Mouse (Mus musculus) gastrocnemius, postnatal 25 days (tissue): ENCODE results near the gene Gm20075. TPM values are rescaled to one million over a fixed set of nuclear protein-coding genes. Genes with fewer than 3 reads are reported as not detected.
"Not testable (repeated sequence)": the region's sequence is repeated elsewhere in the genome, so short reads cannot be mapped to it uniquely, and the experiment has no call there.

Source experiments
- DNase-seq: peaks from one replicate; pipeline ENCODE4 v3.0.0; 2022
- long read RNA-seq, 2 experiments: library from polyadenylated mRNA; stranded (forward); transcript quantifications; one replicate each; pipeline ENCODE4 v2.0.0; 2021
- total RNA-seq, 2 experiments: library from RNA; stranded (reverse); gene quantifications; 1 replicate in 1 of 2; 2 replicates in 1 of 2; pipeline ENCODE4 v1.2.3; 2021

Gene Gm20075
- 1 to 10 TPM; 7.3 to 9.2 TPM for total RNA-seq
- long read RNA-seq, experiment 1, transcript Gm20075-201 (1 exons, 2,161 nt), result major isoform, 5 of 5 reads
- long read RNA-seq, experiment 1, partial matches to known transcripts, result 0 of 5 reads
- long read RNA-seq, experiment 1, other reads (novel, unspliced or antisense), result 0 of 5 reads
- long read RNA-seq, experiment 2, partial matches to known transcripts, result 0 of 2 reads
- long read RNA-seq, experiment 2, other reads (novel, unspliced or antisense), result 0 of 2 reads

- not testable (repeated sequence) for DNase-seq
Measured at GRCm38 (mm10) chr13:96081276-96081675, at the start of gene Gm20075. Gene Gm20075, minus strand, starts transcription at chr13:96081376.

GRCm38 (mm10) chr13:96129081-96129480, 47.9 kb upstream of the Gm20075 start:
- no peak for DNase-seq

- no peak for DNase-seq
Measured at GRCm38 (mm10) chr13:96126669-96127068, 45.5 kb upstream of the Gm20075 start.

GRCm38 (mm10) chr13:96125011-96125410, 43.8 kb upstream of the Gm20075 start:
- DNase-seq, result no peak

- no peak for DNase-seq
Measured at GRCm38 (mm10) chr13:96112711-96113110, 31.5 kb upstream of the Gm20075 start.

DNA sequence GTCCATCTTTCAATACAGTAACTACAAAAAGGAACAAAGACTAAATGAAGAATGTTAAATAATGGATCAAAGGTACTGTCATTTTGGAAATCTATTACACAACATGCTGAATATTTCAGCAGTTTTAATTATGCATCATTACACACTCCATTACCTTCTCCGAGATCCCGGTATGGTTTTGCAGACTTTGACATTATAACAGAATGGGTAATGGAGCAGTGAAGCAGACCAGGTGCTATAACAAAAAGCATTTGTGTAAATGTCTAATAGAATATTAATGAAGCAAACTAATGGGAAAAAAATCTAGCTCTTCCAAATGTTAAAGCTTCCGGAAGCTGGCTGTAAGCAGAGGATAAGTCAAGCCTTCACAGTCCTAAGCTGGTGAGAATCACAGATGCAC, 29.6 kb upstream of the Gm20075 start:
- DNase-seq, result no peak

GRCm38 (mm10) chr13:96106367-96106766, 25.2 kb upstream of the Gm20075 start:
- DNase-seq, result no peak

DNA sequence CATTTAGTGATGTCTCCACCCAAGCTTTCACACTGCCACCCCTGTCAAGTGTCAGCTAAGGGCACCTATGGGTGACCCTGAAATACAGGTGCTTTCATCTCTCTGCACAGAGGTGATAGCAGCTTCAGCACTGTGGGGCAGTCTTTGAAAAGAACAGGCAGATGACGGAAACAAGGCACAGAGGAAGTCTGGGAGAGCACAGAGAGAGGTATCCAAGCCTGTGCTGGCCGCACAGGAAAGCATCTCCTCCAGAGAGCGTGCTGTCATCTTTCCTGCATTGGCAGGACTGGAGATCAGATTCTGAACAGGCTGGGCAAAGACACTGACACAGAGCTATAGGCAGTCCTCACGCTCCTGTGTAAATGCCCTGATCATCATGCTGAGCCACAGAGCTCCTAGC, 9.8 kb upstream of the Gm20075 start:
- no peak for DNase-seq

GRCm38 (mm10) chr13:96085581-96086302, 4.6 kb upstream of the Gm20075 start:
- DNase-seq, result no peak

DNA sequence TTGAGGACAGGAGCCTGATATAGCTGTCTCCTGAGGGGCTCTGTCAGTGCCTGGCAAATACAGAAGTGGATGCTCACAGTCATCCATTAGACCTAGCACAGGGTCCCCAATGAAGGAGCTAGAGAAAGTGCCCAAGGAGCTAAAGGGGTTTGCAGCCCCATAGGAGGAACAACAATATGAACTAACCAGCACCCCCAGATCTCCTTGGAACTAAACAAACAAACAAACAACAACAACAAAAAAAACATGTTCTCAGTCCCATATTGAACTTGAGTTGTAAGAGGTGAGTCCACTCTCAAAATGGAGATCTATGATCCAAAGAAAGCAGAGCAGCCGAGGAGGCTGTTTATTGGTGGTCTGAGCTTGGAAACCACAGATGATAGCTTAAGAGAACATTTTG, 578 bp upstream of the Gm20075 start, which contains the start of gene Gm17190:
Gene Gm17190 (plus strand): TSS at position 301 of the 400 bp plus-strand sequence.
- not testable (repeated sequence) for DNase-seq

DNA sequence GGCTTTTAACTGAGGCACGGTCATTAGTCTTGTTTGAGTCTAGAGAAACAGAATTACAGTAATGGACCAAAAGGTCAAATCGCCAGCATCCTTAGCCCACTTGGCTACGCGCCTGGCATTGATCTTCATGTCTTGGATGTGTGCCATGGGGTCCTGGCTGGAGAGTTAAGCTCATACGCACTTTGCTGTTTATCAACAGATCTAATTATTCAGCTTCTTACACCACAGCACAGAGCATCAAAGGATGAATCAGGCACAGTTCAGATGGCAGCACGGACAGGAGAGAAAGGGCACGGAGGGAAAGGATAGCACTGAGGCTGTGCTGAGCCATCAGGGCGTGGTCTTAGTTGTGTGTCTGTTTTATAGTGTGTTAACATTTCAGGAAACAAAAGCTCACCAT, 7.6 kb downstream of the Gm20075 start:
- no peak for DNase-seq

DNA sequence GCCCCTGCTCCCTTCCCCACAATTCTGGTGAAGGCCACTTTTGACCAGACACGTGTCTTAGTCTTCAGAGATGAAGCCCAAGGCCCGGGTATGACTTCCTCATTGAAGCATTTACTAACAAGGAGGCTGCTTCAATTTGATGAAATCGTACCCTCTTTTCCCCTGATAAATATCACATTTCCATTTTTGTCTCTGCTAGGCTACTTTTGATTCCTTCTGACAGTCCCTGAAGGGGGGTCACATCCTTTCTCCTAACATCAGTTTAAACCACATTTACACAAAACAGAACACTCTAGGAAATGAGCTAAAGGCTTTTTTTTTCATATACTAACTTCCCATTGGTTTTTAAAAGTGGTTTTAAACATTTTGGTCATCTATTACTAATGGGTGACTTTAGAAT, 28.4 kb downstream of the Gm20075 start:
- DNase-seq, result no peak

GRCm38 (mm10) chr13:96045396-96045795, 35.8 kb downstream of the Gm20075 start:
- DNase-seq, result no peak

GRCm38 (mm10) chr13:96040275-96041042, 40.7 kb downstream of the Gm20075 start:
- no peak for DNase-seq

DNA sequence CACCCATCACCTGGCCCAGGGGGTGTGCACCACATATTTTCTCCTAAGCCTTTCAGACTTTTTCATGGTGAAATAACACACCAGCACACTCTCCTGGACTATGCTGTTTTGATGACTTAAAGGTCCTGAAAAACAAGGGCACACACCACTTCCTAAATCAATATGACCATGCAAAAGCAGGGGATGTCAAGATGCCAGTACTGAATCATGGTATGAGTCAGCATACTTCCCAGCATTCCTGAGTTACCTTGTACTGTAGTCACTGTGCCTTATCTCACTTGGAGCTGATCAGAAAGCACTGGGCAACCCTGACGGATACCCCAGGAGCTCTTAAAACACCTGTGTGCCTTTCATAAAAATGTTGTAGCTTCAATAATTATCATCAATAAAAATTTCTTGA, 41.6 kb downstream of the Gm20075 start:
- DNase-seq, result no peak

DNA sequence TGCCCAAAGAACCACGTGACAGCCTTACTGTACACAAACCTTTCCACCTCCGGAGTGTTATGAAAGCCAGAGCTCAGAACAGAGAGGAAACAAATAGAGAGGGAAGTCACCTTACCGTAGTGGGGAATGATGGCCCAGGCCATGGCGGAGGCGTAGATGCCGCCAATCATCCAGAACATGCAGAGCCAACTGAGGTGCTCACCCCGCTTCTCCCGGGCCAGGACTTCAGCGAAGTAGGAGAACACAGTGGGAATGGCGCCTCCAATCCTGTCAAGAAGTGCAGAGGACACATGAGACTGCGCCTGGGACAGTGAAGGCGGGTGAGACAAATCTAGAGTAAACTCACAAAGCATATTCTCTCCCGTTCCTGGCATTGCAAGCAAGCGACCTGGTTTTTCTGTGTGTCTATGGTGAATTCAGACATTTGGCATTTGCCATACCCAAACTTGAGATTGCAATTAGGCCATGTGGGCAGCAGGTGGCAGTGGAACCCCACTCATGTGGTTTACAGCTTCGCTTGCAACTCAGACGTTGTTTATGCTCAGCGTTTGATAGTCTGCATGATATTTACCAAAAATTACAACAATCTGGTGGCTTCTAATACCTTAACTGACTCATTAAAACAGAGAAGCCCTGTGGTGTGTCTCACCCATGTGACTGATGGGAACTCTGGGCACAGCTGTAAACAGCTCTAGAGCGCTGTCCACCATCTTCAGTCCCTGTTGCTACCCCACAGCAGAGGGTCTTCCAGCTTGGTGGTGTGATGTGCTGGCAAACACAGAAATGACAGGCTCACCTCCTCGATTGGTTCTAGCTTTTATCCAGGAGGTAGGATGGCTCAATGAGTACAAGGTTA, 50.6 kb downstream of the Gm20075 start:
- no peak for DNase-seq

Other genes with a start within 250 kb of the Gm20075 start
- 1 to 10 TPM; 1.5 to 2.0 TPM for gene Iqgap2, start 189.5 kb downstream of the Gm20075 start, total RNA-seq
- gene Gm17190, start 678 bp upstream of the Gm20075 start, total RNA-seq, result not detected
- under 1 TPM; 0.10 to 0.35 TPM for gene Sv2c, start 51.2 kb upstream of the Gm20075 start, total RNA-seq